Mouse (Mus musculus): ENCODE measurements around the gene Adarb2.

DNA sequence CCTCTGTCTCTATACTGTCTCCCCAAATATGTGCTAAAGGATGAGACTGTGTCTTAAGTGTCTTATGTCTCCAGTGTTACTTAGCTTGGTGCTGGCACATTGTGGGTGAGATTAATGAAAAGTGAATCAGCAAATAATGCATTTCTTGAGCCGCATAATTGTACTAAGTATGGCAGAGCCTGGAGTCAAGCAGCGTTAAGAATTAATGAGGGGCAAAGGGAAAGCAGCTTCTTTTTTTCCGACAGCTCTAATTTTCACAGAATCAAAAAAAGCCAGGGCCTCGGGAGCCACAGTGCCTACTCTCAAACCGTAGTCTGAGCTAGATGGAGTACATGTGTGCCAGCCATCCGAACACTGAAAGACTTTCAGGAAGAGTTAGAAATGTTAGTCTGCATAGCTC, 488.8 kb downstream of the Adarb2 start:
- TF ChIP-seq POLR2A (IDR thresholded peaks at IDR 0.05; ENCODE audit: insufficient read depth, low read depth, low read length) = no peak
- TF ChIP-seq CTCF (IDR thresholded peaks at IDR 0.05; ENCODE audit: insufficient read depth, low read depth, low read length) = no peak

All from olfactory bulb, adult 2 months (tissue).